7 mouse cellular contexts compared by ENCODE assay signal in the genomic region with DNA sequence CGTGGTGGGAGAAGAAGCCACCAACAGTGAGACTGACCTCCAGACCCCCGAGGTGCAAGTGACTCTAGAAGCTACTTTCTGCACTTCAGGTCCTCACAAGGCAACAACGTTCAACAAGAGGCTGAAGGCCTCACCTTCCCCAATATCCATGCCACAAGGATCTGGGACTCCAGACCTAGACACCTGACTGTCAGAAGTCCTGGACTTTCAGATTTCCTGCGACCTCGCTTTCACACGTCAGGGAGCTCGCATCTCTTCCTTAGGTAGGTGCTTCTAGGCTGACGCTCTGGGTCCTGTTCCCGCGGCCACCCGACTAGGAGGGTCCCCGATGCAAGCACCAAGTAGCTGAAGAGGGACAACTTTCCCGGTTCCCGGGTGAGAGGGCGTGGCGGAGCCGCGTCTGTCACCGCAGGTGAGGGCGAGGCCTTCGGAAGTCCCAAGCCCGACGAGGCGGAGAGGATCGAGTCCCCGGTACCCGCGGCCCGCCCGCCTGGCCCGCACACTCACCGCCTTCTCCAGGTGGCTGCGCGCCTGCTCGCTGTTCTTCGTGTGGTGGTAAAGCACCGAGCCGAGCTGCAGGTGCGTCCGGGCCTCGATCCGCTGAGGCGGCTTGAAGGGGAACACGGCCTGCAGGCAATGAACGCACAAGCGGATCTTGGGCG. TPM values are rescaled to one million over a fixed set of nuclear protein-coding genes. Genes with fewer than 3 reads are reported as not detected.
A peak's percentile ranks its signal among the peaks of the same experiment; 100 is the strongest.
DNase-seq lines count a peak whose midpoint lies in the region; ATAC-seq and TF ChIP-seq lines count a peak whose summit lies in the region.

No protein-coding gene starts in this region.

- H3K4me2 ChIP-seq in embryonic facial prominence, embryonic 12.5 days (replicated peaks): peak overlapping the region; percentile 97
- H3K4me2 ChIP-seq in heart, postnatal 0 days (ENCODE audit: low read depth, low read length): peak overlapping the region; percentile 98
- H3K4me2 ChIP-seq in limb, embryonic 13.5 days (replicated peaks): peak overlapping the region; percentile 97
- peak overlapping the region; percentile 92 for H3K4me2 ChIP-seq in midbrain, embryonic 14.5 days (ENCODE audit: low read length)

- 2% methylated on average over 47 of the region's 47 CpGs for WGBS in embryonic facial prominence, embryonic 12.5 days
- 2% methylated on average over 47 of the region's 47 CpGs for WGBS in heart, postnatal 0 days
- 1% methylated on average over 47 of the region's 47 CpGs for WGBS in limb, embryonic 13.5 days
- WGBS in midbrain, embryonic 14.5 days: 2% methylated on average over 42 of the region's 47 CpGs
- under 1% methylated on average over 47 of the region's 47 CpGs for WGBS in thymus, adult 2 months

- peak overlapping the region; percentile 94 for H3K9ac ChIP-seq in embryonic facial prominence, embryonic 12.5 days
- H3K9ac ChIP-seq in heart, postnatal 0 days (replicated peaks; ENCODE audit: low read depth, low read length): peak overlapping the region; percentile 96
- peak overlapping the region; percentile 97 for H3K9ac ChIP-seq in limb, embryonic 13.5 days
- H3K9ac ChIP-seq in midbrain, embryonic 14.5 days (replicated peaks; ENCODE audit: low read length): peak overlapping the region; percentile 90

- peak overlapping the region; percentile 100 for H3K4me3 ChIP-seq in embryonic facial prominence, embryonic 12.5 days
- peak overlapping the region; percentile 92 for H3K4me3 ChIP-seq in heart, postnatal 0 days (ENCODE audit: low read depth, low read length)
- peak overlapping the region; percentile 98 for H3K4me3 ChIP-seq in limb, embryonic 13.5 days
- peak overlapping the region; percentile 97 for H3K4me3 ChIP-seq in midbrain, embryonic 14.5 days (replicated peaks; ENCODE audit: low read depth, low read length)
- H3K4me3 ChIP-seq in thymus, adult 2 months (ENCODE audit: control insufficient read depth, insufficient read depth, low read length): peak overlapping the region; percentile 83

- peaks cover 22% of the 10 kb centered on the region for H3K4me1 ChIP-seq in embryonic facial prominence, embryonic 12.5 days
- peaks cover 22% of the 10 kb centered on the region for H3K4me1 ChIP-seq in heart, postnatal 0 days (ENCODE audit: control insufficient read depth, insufficient read depth)
- H3K4me1 ChIP-seq in limb, embryonic 13.5 days: peaks cover 35% of the 10 kb centered on the region
- peaks cover 27% of the 10 kb centered on the region for H3K4me1 ChIP-seq in midbrain, embryonic 14.5 days (ENCODE audit: control insufficient read depth, insufficient read depth, low read length)
- H3K4me1 ChIP-seq in thymus, adult 2 months (replicated peaks; ENCODE audit: control insufficient read depth, insufficient read depth, low read length): peaks cover 13% of the 10 kb centered on the region

- DNase-seq in retina, embryonic 14.5 days (ENCODE audit: low spot score): peak; percentile 3
- no peak for DNase-seq in retina, postnatal 1 day
- DNase-seq in heart, postnatal 0 days (ENCODE audit: low spot score): no peak
- DNase-seq in midbrain, embryonic 14.5 days: no peak
- no peak for DNase-seq in thymus, adult 2 months

- no peaks in the 10 kb centered on the region for H3K9me3 ChIP-seq in embryonic facial prominence, embryonic 12.5 days
- no peaks in the 10 kb centered on the region for H3K9me3 ChIP-seq in heart, postnatal 0 days (replicated peaks; ENCODE audit: control insufficient read depth, low read length)
- no peaks in the 10 kb centered on the region for H3K9me3 ChIP-seq in limb, embryonic 13.5 days
- H3K9me3 ChIP-seq in midbrain, embryonic 14.5 days (ENCODE audit: control insufficient read depth, low read length): no peaks in the 10 kb centered on the region

- no peak for TF ChIP-seq POLR2A in thymus, adult 2 months (IDR thresholded peaks at IDR 0.05; ENCODE audit: control insufficient read depth, extremely low read depth, insufficient read depth, low read length, poor library complexity)

- no peak for ATAC-seq in embryonic facial prominence, embryonic 12.5 days (ENCODE audit: insufficient number of reproducible peaks, insufficient read depth, low FRiP score, low TSS enrichment)
- ATAC-seq in heart, postnatal 0 days (ENCODE audit: insufficient read depth, low read depth): peak; percentile 21; the same call in 1 of the 2 replicates
- peak; percentile 20; the same call in 1 of the 2 replicates for ATAC-seq in limb, embryonic 13.5 days (ENCODE audit: low FRiP score, low read depth)
- ATAC-seq in midbrain, embryonic 14.5 days (ENCODE audit: low FRiP score, low TSS enrichment): peak; percentile 49

- no peaks in the 10 kb centered on the region for H3K36me3 ChIP-seq in embryonic facial prominence, embryonic 12.5 days
- no peaks in the 10 kb centered on the region for H3K36me3 ChIP-seq in heart, postnatal 0 days (replicated peaks; ENCODE audit: control insufficient read depth, insufficient read depth, low read length)
- peaks cover 9% of the 10 kb centered on the region for H3K36me3 ChIP-seq in limb, embryonic 13.5 days
- peaks cover 13% of the 10 kb centered on the region for H3K36me3 ChIP-seq in midbrain, embryonic 14.5 days (ENCODE audit: control insufficient read depth, insufficient read depth, low read length)
- H3K36me3 ChIP-seq in thymus, adult 2 months (ENCODE audit: control insufficient read depth, insufficient read depth, low read length): no peaks in the 10 kb centered on the region

- TF ChIP-seq CTCF in heart, postnatal 0 days (IDR thresholded peaks at IDR 0.05; ENCODE audit: low read depth): no peak
- no peak for TF ChIP-seq CTCF in thymus, adult 2 months (IDR thresholded peaks at IDR 0.05; ENCODE audit: borderline replicate concordance, control insufficient read depth, extremely low read depth, insufficient read depth, low read length, poor library complexity)

- TF ChIP-seq EP300 in heart, postnatal 0 days (IDR thresholded peaks at IDR 0.05; ENCODE audit: low read depth): no peak

- no peaks in the 10 kb centered on the region for H3K27me3 ChIP-seq in embryonic facial prominence, embryonic 12.5 days
- H3K27me3 ChIP-seq in heart, postnatal 0 days (ENCODE audit: control insufficient read depth, insufficient read depth, low read length): no peaks in the 10 kb centered on the region
- no peaks in the 10 kb centered on the region for H3K27me3 ChIP-seq in limb, embryonic 13.5 days
- no peaks in the 10 kb centered on the region for H3K27me3 ChIP-seq in midbrain, embryonic 14.5 days (ENCODE audit: control insufficient read depth, insufficient read depth, low read length)
- no peaks in the 10 kb centered on the region for H3K27me3 ChIP-seq in thymus, adult 2 months (ENCODE audit: control insufficient read depth, insufficient read depth, low read length)

- H3K27ac ChIP-seq in embryonic facial prominence, embryonic 12.5 days: peak overlapping the region; percentile 17
- H3K27ac ChIP-seq in heart, postnatal 0 days (ENCODE audit: low read depth): peak overlapping the region; percentile 69
- peak overlapping the region; percentile 28; the same call in 1 of the 2 replicates for H3K27ac ChIP-seq in limb, embryonic 13.5 days
- H3K27ac ChIP-seq in midbrain, embryonic 14.5 days (replicated peaks; ENCODE audit: low read depth, low read length): peak overlapping the region; percentile 85
- no peak overlapping the region for H3K27ac ChIP-seq in thymus, adult 2 months (ENCODE audit: control insufficient read depth, insufficient read depth, low read length)

RNA-seq across cellular contexts. Expression of a gene that starts 0.5 kb away (rescaled TPM):
- polyA plus RNA-seq in embryonic facial prominence, embryonic 12.5 days (2016; fragmentation: Nextera tagmentation; extraction: Ambion mirVana): 64.0 and 65.4 TPM in 2 replicates
- total RNA-seq in heart, postnatal 0 days (2014; rRNA removed; ENCODE audit: low replicate concordance): 71.1 and 92.3 TPM in 2 replicates
- polyA plus RNA-seq in heart, postnatal 0 days (2015; fragmentation: Nextera tagmentation; extraction: Ambion mirVana): 25.6 and 28.0 TPM in 2 replicates
- polyA plus RNA-seq in limb, embryonic 13.5 days (2015; fragmentation: Nextera tagmentation; extraction: Ambion mirVana): 59.5 and 62.8 TPM in 2 replicates
- polyA plus RNA-seq in midbrain, embryonic 14.5 days (2014; fragmentation: Nextera tagmentation; extraction: Ambion mirVana): 65.2 and 76.3 TPM in 2 replicates
- 186 and 190 TPM in 2 replicates for polyA plus RNA-seq in thymus, adult 2 months (2012; rRNA removed)

RNA-seq across cellular contexts. Expression of a gene that starts 0.6 kb away (rescaled TPM):
- polyA plus RNA-seq in embryonic facial prominence, embryonic 12.5 days (2016; fragmentation: Nextera tagmentation; extraction: Ambion mirVana): 55.3 and 56.7 TPM in 2 replicates
- 11.5 TPM in 2 replicates for total RNA-seq in heart, postnatal 0 days (2014; rRNA removed; ENCODE audit: low replicate concordance)
- polyA plus RNA-seq in heart, postnatal 0 days (2015; fragmentation: Nextera tagmentation; extraction: Ambion mirVana): 22.6 and 23.0 TPM in 2 replicates
- 54.5 and 58.5 TPM in 2 replicates for polyA plus RNA-seq in limb, embryonic 13.5 days (2015; fragmentation: Nextera tagmentation; extraction: Ambion mirVana)
- 49.2 and 52.7 TPM in 2 replicates for polyA plus RNA-seq in midbrain, embryonic 14.5 days (2014; fragmentation: Nextera tagmentation; extraction: Ambion mirVana)
- polyA plus RNA-seq in thymus, adult 2 months (2012; rRNA removed): 17.8 and 18.1 TPM in 2 replicates

RNA-seq across cellular contexts. Expression of a gene that starts 30.7 kb away (rescaled TPM):
- 0.58 and 1.3 TPM in 2 replicates for polyA plus RNA-seq in embryonic facial prominence, embryonic 12.5 days (2016; fragmentation: Nextera tagmentation; extraction: Ambion mirVana)
- total RNA-seq in heart, postnatal 0 days (2014; rRNA removed; ENCODE audit: low replicate concordance): 2.1 TPM in 1 of 2 replicates, not detected in the other
- polyA plus RNA-seq in heart, postnatal 0 days (2015; fragmentation: Nextera tagmentation; extraction: Ambion mirVana): 1.0 and 1.3 TPM in 2 replicates
- polyA plus RNA-seq in limb, embryonic 13.5 days (2015; fragmentation: Nextera tagmentation; extraction: Ambion mirVana): 1.0 and 1.2 TPM in 2 replicates
- 2.0 and 2.1 TPM in 2 replicates for polyA plus RNA-seq in midbrain, embryonic 14.5 days (2014; fragmentation: Nextera tagmentation; extraction: Ambion mirVana)
- 5.1 and 5.9 TPM in 2 replicates for polyA plus RNA-seq in thymus, adult 2 months (2012; rRNA removed)

RNA-seq across cellular contexts. Expression of a gene that starts 41.2 kb away (rescaled TPM):
- 0.04 and 0.06 TPM in 2 replicates for polyA plus RNA-seq in embryonic facial prominence, embryonic 12.5 days (2016; fragmentation: Nextera tagmentation; extraction: Ambion mirVana)
- not detected in 2 replicates for total RNA-seq in heart, postnatal 0 days (2014; rRNA removed; ENCODE audit: low replicate concordance)
- not detected in 2 replicates for polyA plus RNA-seq in heart, postnatal 0 days (2015; fragmentation: Nextera tagmentation; extraction: Ambion mirVana)
- polyA plus RNA-seq in limb, embryonic 13.5 days (2015; fragmentation: Nextera tagmentation; extraction: Ambion mirVana): not detected in 2 replicates
- 1.2 and 1.3 TPM in 2 replicates for polyA plus RNA-seq in midbrain, embryonic 14.5 days (2014; fragmentation: Nextera tagmentation; extraction: Ambion mirVana)
- 0.11 and 0.15 TPM in 2 replicates for polyA plus RNA-seq in thymus, adult 2 months (2012; rRNA removed)

RNA-seq across cellular contexts. Expression of a gene that starts 45.8 kb away (rescaled TPM):
- polyA plus RNA-seq in embryonic facial prominence, embryonic 12.5 days (2016; fragmentation: Nextera tagmentation; extraction: Ambion mirVana): 49.8 and 63.0 TPM in 2 replicates
- 26.9 and 58.8 TPM in 2 replicates for total RNA-seq in heart, postnatal 0 days (2014; rRNA removed; ENCODE audit: low replicate concordance)
- 17.0 and 18.9 TPM in 2 replicates for polyA plus RNA-seq in heart, postnatal 0 days (2015; fragmentation: Nextera tagmentation; extraction: Ambion mirVana)
- polyA plus RNA-seq in limb, embryonic 13.5 days (2015; fragmentation: Nextera tagmentation; extraction: Ambion mirVana): 37.7 and 40.7 TPM in 2 replicates
- 22.6 and 28.1 TPM in 2 replicates for polyA plus RNA-seq in midbrain, embryonic 14.5 days (2014; fragmentation: Nextera tagmentation; extraction: Ambion mirVana)
- polyA plus RNA-seq in thymus, adult 2 months (2012; rRNA removed): 84.5 and 116 TPM in 2 replicates
